Mouse (Mus musculus): Measurements from ENCODE around the gene Plod2.

Plod2 gene

DNA sequence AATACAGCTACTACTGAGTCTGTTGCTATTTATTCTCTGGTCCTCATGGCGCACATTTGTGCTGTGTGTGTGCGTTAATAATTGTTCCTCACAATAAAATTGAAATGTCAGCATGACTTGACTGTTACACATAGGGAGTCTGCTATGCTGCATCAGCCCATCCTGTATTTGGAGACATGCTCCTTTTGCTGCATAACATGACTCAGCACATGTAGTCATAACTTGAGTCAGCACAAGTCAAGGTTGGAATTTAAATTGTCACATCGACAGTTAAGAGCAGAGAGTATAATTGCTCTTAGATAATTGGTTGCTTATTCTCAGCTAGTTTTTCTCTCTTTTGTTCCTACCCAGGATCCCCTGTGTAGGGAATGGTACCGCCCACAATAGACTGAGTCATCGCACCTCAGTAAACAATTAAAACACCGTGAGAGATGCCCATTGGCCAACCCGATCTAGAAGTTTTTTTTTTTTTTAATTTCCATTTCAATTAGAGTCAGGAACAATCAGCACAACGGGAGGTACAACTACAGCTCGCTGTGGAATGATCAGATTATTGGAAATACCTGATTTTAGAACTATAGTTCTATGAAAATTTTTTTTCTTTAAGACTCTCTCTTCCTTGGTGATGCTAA is 55.0 kb downstream of the Plod2 start:
- in situ Hi-C loops (cut with MboI; ENCODE audit: unreplicated experiment in 2 of 2) = no loop called here

DNA sequence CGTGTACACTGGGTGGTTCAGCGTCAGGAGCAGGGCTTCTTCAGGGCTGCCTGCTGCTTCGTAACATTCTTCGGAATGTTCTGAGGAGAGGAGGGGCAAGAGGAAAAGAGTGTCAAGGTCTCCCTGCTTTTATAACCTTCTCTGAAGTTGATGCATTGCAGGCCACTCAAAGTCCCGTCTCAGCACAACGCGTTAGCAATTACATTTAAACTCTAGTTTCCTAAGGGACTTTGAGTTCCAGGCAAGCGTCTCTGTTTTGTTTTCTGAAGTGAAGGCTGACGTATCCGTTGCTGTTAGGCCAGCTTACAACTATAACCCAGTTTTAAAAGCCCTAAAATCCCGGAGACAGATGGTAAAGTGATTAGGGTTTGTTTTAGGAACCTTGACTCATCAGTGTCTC is 55.8 kb downstream of the Plod2 start:
- in situ Hi-C loops (cut with MboI; ENCODE audit: unreplicated experiment in 2 of 2) = no loop called here

DNA sequence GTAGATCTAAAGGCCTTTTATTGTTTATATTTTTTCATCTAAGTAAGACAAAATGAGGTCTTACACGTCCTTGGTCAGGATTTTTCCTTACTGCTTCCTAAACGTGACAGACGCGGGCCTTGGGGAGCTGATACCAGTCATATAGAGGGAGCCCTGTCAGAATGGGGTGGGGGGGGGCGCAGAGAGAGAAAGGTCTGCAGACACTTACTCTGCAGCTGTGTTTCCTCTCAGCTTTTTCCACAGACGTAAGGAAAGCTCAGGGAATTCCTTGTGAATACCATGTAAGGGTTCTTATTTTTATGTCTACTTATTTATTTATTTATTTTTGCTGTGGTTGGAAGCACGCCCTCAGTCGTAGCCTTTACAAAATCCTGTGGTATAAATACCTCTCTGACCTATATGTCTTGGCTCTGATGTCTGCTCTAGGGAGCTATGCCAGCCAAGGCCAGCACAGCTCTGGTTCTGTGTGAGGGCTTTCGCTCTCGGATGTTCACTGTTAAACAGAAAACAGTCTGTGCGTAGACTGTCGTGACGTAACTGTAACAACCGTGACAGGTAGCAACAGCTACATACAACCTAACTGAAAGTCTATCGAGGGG is 58.0 kb downstream of the Plod2 start:
- in situ Hi-C loops (cut with MboI; ENCODE audit: unreplicated experiment in 2 of 2) = loop anchor here in 1 of 2 experiments (25.0 kb wide), 1 partner anchor 1987 kb away; no protein-coding TSS in a partner anchor

DNA sequence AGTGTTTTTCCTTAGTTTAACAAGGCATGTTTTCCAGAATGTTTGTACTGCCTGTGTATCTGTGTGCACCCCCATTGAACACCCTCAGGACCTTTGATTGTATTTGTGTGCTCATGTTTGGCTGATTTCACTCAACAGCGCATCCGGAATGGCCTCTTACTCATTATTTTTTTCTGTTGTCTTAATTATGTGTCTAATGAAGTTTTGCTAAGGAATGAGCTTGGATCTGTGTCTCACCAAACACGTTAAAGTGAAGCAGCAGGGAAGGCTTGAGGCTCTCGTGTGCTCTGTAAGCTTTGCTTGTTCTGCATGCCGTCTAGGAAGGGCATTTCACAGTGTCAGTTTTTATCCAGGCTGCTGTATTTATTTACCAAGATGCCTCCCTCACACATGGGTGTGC is 59.5 kb downstream of the Plod2 start:
- in situ Hi-C loops (cut with MboI; ENCODE audit: unreplicated experiment in 2 of 2) = loop anchor here in 1 of 2 experiments (25.0 kb wide), 1 partner anchor 1986 kb away; no protein-coding TSS in a partner anchor

DNA sequence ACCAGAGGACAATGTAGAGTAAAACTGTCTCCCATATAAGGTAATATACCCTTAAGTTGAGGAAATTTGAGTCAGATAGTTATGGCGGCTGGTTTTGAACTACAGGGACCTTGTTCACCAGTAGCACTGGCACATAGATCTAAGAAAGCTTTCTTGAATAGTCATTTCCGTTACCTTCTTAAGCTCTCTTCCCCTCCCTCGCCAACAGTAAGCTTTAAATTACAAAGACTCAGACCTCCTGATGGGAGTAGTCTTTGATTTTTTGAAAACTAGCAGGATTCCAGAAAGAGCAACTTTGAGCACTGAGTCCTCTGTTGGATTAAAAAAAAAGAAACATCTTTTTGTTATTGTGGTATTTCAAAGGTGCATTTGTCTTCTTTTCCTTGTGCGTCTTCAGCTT is 61.5 kb downstream of the Plod2 start:
- in situ Hi-C loops (cut with MboI; ENCODE audit: unreplicated experiment in 2 of 2) = loop anchor here in 1 of 2 experiments (25.0 kb wide), 1 partner anchor 1984 kb away; no protein-coding TSS in a partner anchor

DNA sequence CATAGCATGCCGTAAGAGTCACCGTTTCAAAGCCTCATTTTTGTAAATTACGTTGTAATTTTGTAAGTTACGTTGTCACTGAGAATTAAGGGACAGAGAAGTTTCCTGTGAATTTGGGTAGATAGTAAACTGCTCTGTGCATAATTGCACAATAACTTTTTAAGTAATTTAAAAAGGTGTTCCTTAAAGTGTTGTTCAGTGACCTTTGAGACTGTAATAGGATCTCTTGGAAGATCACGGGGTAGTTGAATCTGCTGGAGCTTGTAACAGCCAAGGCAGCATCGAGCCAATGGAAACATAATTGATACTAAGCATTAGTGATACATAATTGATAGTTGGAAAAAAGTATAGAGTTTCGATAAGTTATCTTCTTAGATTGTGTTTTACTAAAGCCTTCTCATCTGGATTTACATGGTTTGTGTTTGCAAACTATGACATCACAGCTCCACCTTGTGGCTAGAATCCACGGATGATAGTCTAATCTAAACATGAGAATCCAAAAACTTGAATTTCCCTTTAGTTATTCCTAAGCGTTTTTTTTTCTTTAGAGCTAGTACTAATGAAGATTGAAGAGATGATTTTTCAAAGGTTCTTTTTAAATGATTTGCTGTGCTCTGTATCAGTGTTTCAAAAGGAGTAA is 68.7 kb downstream of the Plod2 start:
- in situ Hi-C loops (cut with MboI; ENCODE audit: unreplicated experiment in 2 of 2) = loop anchor here (5.0 to 25.0 kb wide), 8 partner anchors 108 to 2004 kb away; no protein-coding TSS in a partner anchor

DNA sequence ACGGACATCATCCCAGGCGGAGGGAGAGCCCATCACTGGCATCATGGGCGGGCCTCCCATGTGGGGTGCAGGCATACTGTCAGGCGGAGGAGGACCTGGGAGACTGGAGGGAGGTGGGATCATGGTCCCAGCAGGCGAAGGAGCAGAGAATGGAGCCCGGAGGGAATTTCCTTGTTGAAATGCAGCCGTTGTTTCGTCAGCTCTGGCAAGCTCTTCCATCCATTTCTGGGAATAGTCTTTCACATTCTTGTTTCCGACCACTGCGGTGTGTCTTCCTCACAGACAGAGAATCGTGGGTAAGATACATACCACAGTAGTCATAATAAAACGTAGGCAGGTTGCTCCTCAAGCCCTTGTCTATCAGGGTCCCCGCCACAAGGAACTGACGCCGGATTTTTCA is 70.6 kb downstream of the Plod2 start:
- in situ Hi-C loops (cut with MboI; ENCODE audit: unreplicated experiment in 2 of 2) = loop anchor here (5.0 to 25.0 kb wide), 8 partner anchors 110 to 2002 kb away; no protein-coding TSS in a partner anchor

DNA sequence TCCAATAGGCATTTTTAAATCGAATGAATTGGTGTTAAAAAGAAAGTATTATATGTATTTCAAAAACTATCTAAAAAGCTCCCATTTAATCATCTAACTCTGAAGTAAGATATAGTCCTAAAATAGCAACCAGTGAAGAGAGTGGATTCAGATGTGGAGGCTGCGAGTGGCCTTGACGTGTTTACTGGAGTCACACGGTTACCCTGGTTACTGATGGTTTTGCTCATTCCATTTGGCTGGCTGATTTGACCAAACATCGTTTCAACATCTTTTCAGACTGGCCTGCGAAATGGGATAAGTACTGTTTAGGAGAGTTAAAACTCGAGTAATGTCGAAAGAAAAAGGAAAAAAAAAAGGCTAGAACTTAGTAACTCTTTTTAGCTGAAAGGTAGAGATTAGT is 71.2 kb downstream of the Plod2 start:
- in situ Hi-C loops (cut with MboI; ENCODE audit: unreplicated experiment in 2 of 2) = loop anchor here (5.0 to 25.0 kb wide), 8 partner anchors 111 to 2002 kb away; no protein-coding TSS in a partner anchor

DNA sequence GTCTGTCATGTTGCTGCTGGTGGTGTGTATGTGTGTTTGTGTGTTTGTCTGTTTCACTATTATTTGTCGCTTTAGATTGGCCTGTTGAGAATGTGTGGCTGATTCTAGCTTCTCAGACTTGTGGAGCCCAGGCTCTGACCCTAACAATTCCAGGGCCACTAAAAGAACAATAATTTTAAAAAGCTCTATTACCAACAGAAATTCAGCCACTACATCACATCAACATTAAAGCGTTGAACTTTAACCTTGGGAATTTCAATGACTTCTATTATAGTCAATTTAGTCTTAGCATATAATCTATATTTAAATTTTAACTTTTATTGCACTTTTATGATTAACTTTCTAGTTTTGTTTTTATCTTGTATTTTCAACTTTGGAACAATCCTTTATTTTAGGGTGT is 74.4 kb downstream of the Plod2 start:
- in situ Hi-C loops (cut with MboI; ENCODE audit: unreplicated experiment in 2 of 2) = loop anchor here (10.0 to 25.0 kb wide), 5 partner anchors 222 to 1998 kb away; no protein-coding TSS in a partner anchor

DNA sequence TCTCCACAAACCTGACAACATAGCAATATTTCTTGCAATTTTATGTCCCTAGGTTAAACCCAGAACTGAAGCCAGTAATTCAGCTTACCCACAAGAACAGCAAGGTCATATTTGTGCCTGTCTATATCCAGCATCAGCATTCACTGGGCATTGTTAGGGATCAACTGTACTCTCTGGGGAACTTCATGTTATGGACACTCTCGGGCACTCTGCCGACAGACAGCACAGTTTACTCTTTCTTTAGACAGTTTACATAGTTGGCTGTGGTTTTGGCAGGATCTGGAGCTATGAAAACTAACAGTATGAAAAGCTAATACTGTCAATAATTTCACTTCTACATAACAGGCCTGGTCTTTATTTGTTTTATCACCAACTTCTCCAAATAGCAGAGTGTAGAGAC is 75.4 kb downstream of the Plod2 start:
- in situ Hi-C loops (cut with MboI; ENCODE audit: unreplicated experiment in 2 of 2) = loop anchor here (10.0 to 25.0 kb wide), 5 partner anchors 223 to 1997 kb away; no protein-coding TSS in a partner anchor

DNA sequence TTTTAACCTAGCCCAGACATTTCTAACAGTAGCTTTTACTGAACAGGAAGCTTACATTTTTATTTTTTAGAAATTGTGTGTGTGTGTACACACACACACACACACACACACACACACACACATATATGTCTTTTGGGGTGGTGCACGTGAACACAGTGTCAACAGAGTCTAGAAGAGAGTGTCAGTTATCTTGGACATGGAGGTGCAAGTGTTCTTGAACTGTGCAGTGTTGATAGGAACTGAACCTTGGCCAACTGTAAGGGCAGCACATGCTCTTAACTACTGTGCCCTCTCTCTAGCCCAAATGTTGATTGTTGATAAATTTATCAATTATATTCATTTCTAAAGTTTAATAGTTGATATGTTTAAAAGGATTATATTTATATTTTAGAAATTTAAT is 78.1 kb downstream of the Plod2 start:
- in situ Hi-C loops (cut with MboI; ENCODE audit: unreplicated experiment in 2 of 2) = loop anchor here in 1 of 2 experiments (25.0 kb wide), 1 partner anchor 1967 kb away; no protein-coding TSS in a partner anchor

DNA sequence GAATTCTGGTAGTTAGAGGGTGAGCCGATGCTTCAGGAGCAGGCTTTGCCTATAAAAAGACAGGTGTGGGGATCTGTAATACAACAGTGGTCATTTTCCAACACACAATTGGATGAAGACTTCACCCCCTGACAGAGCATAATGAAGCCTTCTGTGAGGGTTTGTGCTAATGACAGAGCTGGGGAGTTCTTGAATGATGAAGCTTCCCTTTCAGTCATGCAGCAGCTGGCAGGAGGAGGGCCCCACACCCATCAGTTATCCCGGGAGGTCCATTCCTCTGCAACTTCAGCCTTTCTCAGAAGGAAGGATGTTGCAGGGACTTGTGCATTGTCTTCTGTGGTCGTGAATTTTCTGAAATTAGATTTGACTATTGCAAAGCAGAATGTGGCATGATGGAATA is 79.2 kb downstream of the Plod2 start:
- in situ Hi-C loops (cut with MboI; ENCODE audit: unreplicated experiment in 2 of 2) = loop anchor here in 1 of 2 experiments (25.0 kb wide), 1 partner anchor 1966 kb away; no protein-coding TSS in a partner anchor

DNA sequence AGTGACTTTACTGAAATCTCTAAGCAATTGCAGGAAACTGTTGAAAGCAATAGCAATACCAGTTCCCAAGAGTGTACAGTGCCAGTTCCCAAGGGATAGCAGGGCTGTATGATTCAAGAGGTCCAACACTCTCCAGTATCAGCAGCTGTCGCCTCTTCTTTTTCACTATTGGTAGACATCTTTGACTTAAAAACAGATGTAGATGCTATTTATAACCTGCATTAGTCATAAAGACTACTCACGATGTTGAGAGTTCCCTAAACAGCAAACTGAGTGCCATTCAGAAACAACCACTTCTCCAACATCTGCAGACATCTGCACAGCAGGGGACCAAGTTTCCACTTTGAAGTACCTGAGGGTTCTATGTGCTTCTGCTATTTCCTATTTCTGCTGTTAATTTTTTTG is 79.9 kb downstream of the Plod2 start:
- in situ Hi-C loops (cut with MboI; ENCODE audit: unreplicated experiment in 2 of 2) = loop anchor here in 1 of 2 experiments (25.0 kb wide), 1 partner anchor 1965 kb away; no protein-coding TSS in a partner anchor

DNA sequence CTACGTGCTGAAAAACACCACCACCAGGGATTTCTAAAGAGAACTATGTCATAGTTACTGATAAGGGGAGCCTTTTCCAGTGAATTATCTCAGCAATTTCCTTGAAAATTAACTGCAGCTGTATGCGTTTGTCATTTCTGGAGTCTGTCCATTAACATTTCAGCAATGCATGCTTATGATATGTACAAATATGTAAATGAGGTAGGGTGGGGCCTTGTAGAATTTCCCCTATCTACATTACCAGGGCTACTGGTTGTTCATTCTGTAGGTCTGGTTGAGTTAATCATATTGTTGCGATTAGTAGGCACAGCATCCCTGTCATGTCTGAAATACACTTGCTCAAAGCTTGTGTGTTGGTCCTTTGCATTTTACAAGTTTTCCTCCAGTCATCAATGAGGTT is 92.8 kb downstream of the Plod2 start:
- in situ Hi-C loops (cut with MboI; ENCODE audit: unreplicated experiment in 2 of 2) = no loop called here

DNA sequence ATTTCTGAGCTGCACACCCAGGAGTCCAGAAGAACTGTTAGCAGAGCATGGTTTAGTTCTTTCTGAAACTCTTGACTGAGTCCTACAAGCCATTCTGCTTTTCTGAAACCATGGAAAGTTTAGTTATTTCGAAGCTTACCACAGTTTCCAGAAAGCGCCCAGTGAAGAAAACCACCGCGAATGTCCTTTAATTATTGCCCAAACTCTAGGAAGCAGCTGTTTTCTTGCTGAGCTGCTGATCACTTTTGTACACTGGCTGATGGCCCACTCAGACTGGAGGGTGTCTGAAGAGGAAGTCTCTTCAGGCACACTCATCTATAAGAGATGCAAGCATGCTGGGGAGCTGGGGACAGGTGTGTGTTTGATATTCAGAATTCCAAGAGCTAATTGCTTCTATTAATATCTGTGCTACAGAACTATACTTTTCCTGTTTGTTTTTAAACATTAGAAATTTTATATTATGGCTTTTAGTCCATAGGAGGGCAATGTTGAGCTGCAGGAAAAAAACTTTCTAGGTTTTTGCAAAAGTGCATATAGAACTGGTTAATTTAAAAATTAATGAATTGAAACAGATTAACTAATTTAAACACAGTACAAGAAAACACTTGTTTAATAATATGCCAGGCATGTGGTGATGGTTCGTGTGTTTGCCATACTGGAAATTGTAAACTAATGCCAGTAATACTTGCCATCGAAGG is 97.3 kb downstream of the Plod2 start:
- in situ Hi-C loops (cut with MboI; ENCODE audit: unreplicated experiment in 2 of 2) = no loop called here

DNA sequence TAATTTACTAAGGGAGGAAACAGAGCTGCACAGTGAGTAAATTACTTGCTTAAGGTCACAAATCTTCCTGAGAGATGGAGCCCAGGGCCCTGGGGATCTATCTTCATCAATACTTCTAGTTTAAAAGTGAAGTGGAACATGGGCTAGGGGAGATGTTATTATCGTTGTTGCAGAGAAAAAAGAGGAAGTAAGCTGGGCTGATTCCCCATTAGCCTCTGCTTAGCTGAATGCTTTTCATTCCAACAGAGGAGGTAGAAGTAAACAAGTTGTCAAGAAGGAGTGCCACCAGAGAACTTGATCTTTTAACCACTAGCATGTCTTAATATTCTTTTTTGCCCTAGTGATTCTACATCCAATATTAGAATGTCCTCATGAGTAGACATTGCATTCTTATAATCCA is 99.7 kb downstream of the Plod2 start:
- in situ Hi-C loops (cut with MboI; ENCODE audit: unreplicated experiment in 2 of 2) = no loop called here
